Mouse (Mus musculus): ENCODE measurements at regions not wholly inside any gene's neighbourhood (a gene's known extent, or its start where the extent isn't known, plus 50 kb on each side); places are given as distances from the start of the nearest gene placed in this dataset.

GRCm38 (mm10) chr1:121092870-121093269 is 239.5 kb downstream of the Insig2 start:
- no peak overlapping the region for H3K4me3 ChIP-seq (replicated peaks; ENCODE audit: low read length)
- no peaks in the 10 kb centered on the region for H3K36me3 ChIP-seq (ENCODE audit: control insufficient read depth, insufficient read depth, low read length)
- WGBS, result 60% methylated on average over 5 of the region's 5 CpGs
- no peak overlapping the region for H3K27ac ChIP-seq (replicated peaks; ENCODE audit: low read depth, low read length)
- no peak for DNase-seq (ENCODE audit: low spot score)
- no peak overlapping the region for H3K4me2 ChIP-seq (replicated peaks; ENCODE audit: low read depth, low read length, severe bottlenecking)
- TF ChIP-seq POLR2A (IDR thresholded peaks at IDR 0.05; ENCODE audit: borderline replicate concordance, extremely low read depth, insufficient read depth, insufficient read length), result no peak
- no peak for ATAC-seq (ENCODE audit: low FRiP score, low read depth)
- H3K9ac ChIP-seq (ENCODE audit: low read depth, low read length, severe bottlenecking), result no peak overlapping the region
- no peaks in the 10 kb centered on the region for H3K9me3 ChIP-seq (ENCODE audit: control insufficient read depth, low read length)
- H3K27me3 ChIP-seq (ENCODE audit: control insufficient read depth, insufficient read depth, low read length), result peaks cover 5% of the 10 kb centered on the region
- no peaks in the 10 kb centered on the region for H3K4me1 ChIP-seq (ENCODE audit: control insufficient read depth, insufficient read depth, low read length)

GRCm38 (mm10) chr1:121096551-121097550 is 235.5 kb downstream of the Insig2 start:
- peak overlapping the region; percentile 46 for H3K4me2 ChIP-seq (replicated peaks; ENCODE audit: low read depth, low read length, severe bottlenecking)
- no peak for TF ChIP-seq POLR2A (IDR thresholded peaks at IDR 0.05; ENCODE audit: borderline replicate concordance, extremely low read depth, insufficient read depth, insufficient read length)
- H3K4me3 ChIP-seq (replicated peaks; ENCODE audit: low read length), result peak overlapping the region; percentile 27
- no peak overlapping the region for H3K27ac ChIP-seq (replicated peaks; ENCODE audit: low read depth, low read length)
- ATAC-seq (ENCODE audit: low FRiP score, low read depth), result peak; percentile 44
- no peaks in the 10 kb centered on the region for H3K4me1 ChIP-seq (ENCODE audit: control insufficient read depth, insufficient read depth, low read length)
- 5% methylated on average over 27 of the region's 28 CpGs for WGBS
- H3K9me3 ChIP-seq (ENCODE audit: control insufficient read depth, low read length), result no peaks in the 10 kb centered on the region
- DNase-seq (ENCODE audit: low spot score), result peak; percentile 59
- H3K36me3 ChIP-seq (ENCODE audit: control insufficient read depth, insufficient read depth, low read length), result no peaks in the 10 kb centered on the region
- peak overlapping the region; percentile 25; the same call in 1 of the 2 replicates for H3K9ac ChIP-seq (ENCODE audit: low read depth, low read length, severe bottlenecking)
- H3K27me3 ChIP-seq (ENCODE audit: control insufficient read depth, insufficient read depth, low read length), result peaks cover 9% of the 10 kb centered on the region

DNA sequence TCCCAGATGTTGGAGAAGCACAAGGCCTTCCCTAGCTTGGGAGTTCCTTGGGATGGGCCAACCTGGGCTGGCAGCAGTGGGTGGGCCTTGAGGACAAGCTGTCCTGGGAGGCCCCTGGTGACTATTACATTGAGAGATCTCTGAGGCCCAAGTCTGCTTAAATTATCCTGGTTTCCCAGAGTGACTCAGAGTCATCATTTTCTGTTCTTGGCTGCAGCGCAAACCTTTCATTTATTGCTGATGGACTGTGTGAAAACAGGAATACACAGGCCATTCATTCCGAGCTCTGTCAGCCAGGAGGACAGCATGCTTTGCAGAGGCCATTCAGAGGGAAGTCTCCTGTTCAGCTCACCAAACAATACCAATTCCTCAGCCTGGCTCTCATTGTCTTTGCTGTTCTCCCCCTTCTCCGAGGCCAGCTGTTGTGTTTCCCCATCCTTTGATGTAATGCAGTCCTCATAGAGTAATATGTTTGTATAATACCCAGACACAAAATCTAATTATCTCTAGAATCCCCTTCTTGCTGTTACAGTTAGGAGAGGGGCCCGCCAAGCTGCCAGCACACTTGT is 220.5 kb downstream of the Insig2 start:
- Histone ChIP-seq H3K4me2 (replicated peaks; ENCODE audit: low read depth, low read length, severe bottlenecking) (no peak overlapping the region), H3K9me3 (ENCODE audit: control insufficient read depth, low read length) (no peaks in the 10 kb centered on the region), H3K27ac (replicated peaks; ENCODE audit: low read depth, low read length) (no peak overlapping the region), H3K36me3 (ENCODE audit: control insufficient read depth, insufficient read depth, low read length) (no peaks in the 10 kb centered on the region), H3K4me1 (ENCODE audit: control insufficient read depth, insufficient read depth, low read length) (peaks cover 10% of the 10 kb centered on the region; the same call in 1 of the 2 replicates), H3K27me3 (ENCODE audit: control insufficient read depth, insufficient read depth, low read length) (no peaks in the 10 kb centered on the region), H3K4me3 (replicated peaks; ENCODE audit: low read length) (no peak overlapping the region), H3K9ac (ENCODE audit: low read depth, low read length, severe bottlenecking) (no peak overlapping the region)
- 58% methylated on average over 4 of the region's 4 CpGs for WGBS
- no peak for TF ChIP-seq POLR2A (IDR thresholded peaks at IDR 0.05; ENCODE audit: borderline replicate concordance, extremely low read depth, insufficient read depth, insufficient read length)
- no peak for ATAC-seq (ENCODE audit: low FRiP score, low read depth)
- DNase-seq (ENCODE audit: low spot score), result peak; percentile 22

DNA sequence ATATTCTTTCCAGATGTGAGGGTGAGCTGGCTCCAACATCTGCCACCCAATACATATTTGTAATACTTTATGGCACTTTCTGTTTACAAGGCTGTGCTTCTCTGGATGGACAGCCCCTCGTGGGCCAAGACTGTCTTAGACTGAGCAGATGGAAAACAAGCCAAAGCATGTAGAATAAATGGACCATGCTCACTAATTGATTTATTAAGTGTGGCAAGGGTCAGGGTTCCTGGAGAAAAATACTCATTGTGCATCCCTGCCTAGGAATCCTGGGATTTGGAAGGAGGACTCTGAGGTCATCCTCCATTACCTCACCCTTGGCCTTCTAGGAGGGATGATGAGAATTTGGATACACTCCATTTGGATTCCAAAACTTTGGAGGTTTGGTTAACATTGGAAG is 219.9 kb downstream of the Insig2 start:
- Histone ChIP-seq H3K9me3 (ENCODE audit: control insufficient read depth, low read length) (no peaks in the 10 kb centered on the region), H3K9ac (ENCODE audit: low read depth, low read length, severe bottlenecking) (no peak overlapping the region), H3K27ac (replicated peaks; ENCODE audit: low read depth, low read length) (no peak overlapping the region), H3K27me3 (ENCODE audit: control insufficient read depth, insufficient read depth, low read length) (no peaks in the 10 kb centered on the region), H3K36me3 (ENCODE audit: control insufficient read depth, insufficient read depth, low read length) (no peaks in the 10 kb centered on the region), H3K4me2 (replicated peaks; ENCODE audit: low read depth, low read length, severe bottlenecking) (no peak overlapping the region), H3K4me3 (replicated peaks; ENCODE audit: low read length) (no peak overlapping the region), H3K4me1 (ENCODE audit: control insufficient read depth, insufficient read depth, low read length) (peaks cover 10% of the 10 kb centered on the region; the same call in 1 of the 2 replicates)
- 22% methylated on average over 1 of the region's 1 CpGs for WGBS
- TF ChIP-seq POLR2A (IDR thresholded peaks at IDR 0.05; ENCODE audit: borderline replicate concordance, extremely low read depth, insufficient read depth, insufficient read length), result no peak
- DNase-seq (ENCODE audit: low spot score), result peak; percentile 29
- no peak for ATAC-seq (ENCODE audit: low FRiP score, low read depth)

DNA sequence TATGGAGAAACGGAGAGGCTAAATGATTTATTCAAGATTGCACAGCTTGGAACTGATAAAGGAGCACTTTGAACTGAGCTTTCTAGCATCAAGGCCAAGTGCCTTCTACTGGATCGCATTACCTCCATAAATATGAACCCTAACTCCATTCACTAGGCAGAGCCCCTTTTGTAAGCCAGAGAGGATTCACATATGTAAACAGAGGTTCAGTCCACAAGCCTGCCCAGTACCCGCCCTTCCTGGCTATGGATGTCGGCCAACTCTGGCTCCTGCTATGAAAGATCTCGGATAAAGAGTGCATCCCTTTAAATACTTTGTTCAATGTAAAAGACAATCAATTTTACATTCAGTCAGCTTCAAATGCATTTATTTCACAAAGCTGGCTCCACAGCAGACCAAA is 215.8 kb downstream of the Insig2 start:
- no peak for DNase-seq (ENCODE audit: low spot score)
- H3K27me3 ChIP-seq (ENCODE audit: control insufficient read depth, insufficient read depth, low read length), result no peaks in the 10 kb centered on the region
- H3K9me3 ChIP-seq (ENCODE audit: control insufficient read depth, low read length), result no peaks in the 10 kb centered on the region
- no peak overlapping the region for H3K9ac ChIP-seq (ENCODE audit: low read depth, low read length, severe bottlenecking)
- H3K27ac ChIP-seq (replicated peaks; ENCODE audit: low read depth, low read length), result no peak overlapping the region
- ATAC-seq (ENCODE audit: low FRiP score, low read depth), result no peak
- no peak overlapping the region for H3K4me2 ChIP-seq (replicated peaks; ENCODE audit: low read depth, low read length, severe bottlenecking)
- TF ChIP-seq POLR2A (IDR thresholded peaks at IDR 0.05; ENCODE audit: borderline replicate concordance, extremely low read depth, insufficient read depth, insufficient read length), result no peak
- WGBS, result 69% methylated on average over 5 of the region's 5 CpGs
- H3K36me3 ChIP-seq (ENCODE audit: control insufficient read depth, insufficient read depth, low read length), result no peaks in the 10 kb centered on the region
- peaks cover 9% of the 10 kb centered on the region; the same call in 1 of the 2 replicates for H3K4me1 ChIP-seq (ENCODE audit: control insufficient read depth, insufficient read depth, low read length)
- H3K4me3 ChIP-seq (replicated peaks; ENCODE audit: low read length), result no peak overlapping the region
